Mouse (Mus musculus) kidney, adult 9 months (tissue): ENCODE measurements at regions not wholly inside any gene's neighbourhood (a gene's known extent, or its start where the extent isn't known, plus 50 kb on each side); places are given as distances from the start of the nearest gene placed in this dataset.

Experiments used
- DNase-seq: peaks from one replicate; pipeline ENCODE4 v3.0.0; 2022

GRCm38 (mm10) chr10:71485063-71485762 lies 137.7 kb downstream of the Ipmk start:
- no peak for DNase-seq

GRCm38 (mm10) chr10:71489791-71490190 lies 142.2 kb downstream of the Ipmk start:
- no peak for DNase-seq

DNA sequence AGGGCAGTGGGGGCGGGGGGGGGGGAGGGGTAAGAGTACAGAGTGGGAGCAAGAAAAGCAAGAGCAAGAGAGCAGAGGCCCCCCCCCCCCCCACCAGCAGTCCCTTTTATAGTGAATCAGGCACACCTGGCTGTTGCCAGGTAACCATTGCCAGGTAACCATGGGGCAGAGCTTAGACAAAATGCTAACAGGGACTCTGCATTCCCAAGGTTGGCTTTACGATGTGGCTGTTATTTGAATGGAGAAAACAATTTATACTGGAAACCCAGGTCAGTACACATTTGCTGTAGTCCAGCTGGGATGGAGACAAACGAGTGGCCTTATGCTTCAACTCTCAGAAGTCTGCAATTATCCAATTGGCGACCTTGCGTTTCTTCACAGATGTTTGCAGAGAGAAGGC lies 154.5 kb downstream of the Ipmk start:
- no peak for DNase-seq

- DNase-seq, result no peak
Observed at GRCm38 (mm10) chr10:71504219-71504618, 156.7 kb downstream of the Ipmk start.

GRCm38 (mm10) chr10:71525290-71525689 lies 177.7 kb downstream of the Ipmk start:
- DNase-seq, result no peak

DNA sequence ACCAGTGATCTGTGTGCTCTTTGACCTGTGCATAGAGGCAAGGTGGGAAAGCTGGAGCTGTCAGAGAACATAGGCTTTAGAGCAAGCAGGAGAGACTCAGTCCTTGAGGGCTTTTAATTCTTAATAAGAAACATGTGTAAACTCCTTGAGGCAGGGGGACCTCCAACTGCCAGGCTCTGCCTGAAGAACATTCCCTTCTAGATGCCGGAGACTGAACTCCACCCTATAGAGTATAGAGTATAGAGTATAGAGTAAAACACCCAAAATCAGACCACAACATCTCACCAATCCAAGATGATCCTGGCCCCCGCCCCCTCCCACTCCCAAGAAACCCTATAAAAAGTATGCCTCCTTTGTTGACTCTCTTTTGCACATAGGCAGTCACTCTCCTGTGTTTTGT lies 186.2 kb downstream of the Ipmk start:
- no peak for DNase-seq

GRCm38 (mm10) chr10:71545489-71545888 lies 197.9 kb downstream of the Ipmk start:
- DNase-seq, result no peak

DNA sequence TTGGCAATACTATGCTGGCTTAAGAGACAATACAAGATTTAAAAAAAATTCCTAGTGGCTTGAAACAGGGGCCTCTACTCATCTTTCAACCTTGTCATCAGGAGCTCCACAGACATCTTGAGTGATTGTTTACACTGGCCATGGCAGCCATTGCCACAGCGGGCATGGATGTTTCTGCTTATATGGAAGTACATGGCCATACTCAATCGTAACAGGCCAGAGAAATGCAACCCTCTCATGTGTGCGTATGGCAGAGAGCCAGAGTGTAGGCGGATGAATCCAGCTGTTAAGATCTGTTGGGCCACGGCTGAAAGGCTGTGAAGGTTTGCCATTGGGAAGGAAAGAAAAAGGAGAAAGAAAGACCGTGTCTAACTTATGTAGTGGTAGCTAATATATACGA lies 198.9 kb downstream of the Ipmk start:
- DNase-seq, result no peak

DNA sequence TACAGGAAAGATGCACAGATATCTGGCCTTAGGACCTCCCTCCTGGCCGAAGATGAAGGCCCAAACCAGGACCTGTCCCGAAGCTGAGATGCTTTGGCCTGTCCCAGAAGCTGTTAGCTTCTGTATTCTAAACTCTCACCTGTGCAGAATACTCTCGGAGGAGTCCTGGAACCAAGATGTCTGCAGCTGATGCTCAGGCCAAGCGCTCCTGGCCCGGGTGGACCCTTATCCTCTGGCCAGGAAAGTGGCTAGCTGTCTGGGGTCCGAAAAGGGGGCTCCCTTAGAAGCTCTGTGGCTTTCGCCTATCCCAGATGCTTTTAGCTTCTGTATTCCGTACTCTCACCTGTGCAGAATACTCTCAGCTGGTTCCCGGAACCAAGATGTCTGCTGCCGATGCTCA lies 236.2 kb downstream of the Ipmk start:
- DNase-seq, result no peak

GRCm38 (mm10) chr10:71598515-71598914 lies 251.0 kb downstream of the Ipmk start:
- no peak for DNase-seq

GRCm38 (mm10) chr10:71613736-71614135 lies 266.2 kb downstream of the Ipmk start:
- no peak for DNase-seq

DNA sequence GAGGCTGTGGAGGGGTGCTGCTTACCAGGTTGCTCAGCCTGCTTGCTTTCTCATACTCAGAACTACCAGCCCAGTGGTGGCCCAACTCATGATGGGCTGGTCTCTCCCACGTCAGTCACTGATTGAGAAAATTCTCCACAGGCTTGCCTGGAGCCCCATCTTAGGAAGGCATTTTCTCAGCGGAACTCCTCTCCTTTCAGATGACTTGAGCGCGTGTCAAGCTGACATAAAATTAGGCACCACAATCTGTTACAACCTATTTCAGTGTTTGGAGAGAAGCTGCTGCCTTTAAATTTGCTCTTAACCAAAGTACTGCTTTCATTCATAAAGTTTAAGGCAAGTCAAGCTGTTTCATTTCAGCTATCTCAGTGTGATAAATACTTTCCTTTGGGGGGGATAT lies 269.6 kb downstream of the Ipmk start:
- no peak for DNase-seq

- no peak for DNase-seq
Observed at GRCm38 (mm10) chr10:71646071-71646470, 298.5 kb downstream of the Ipmk start.

DNA sequence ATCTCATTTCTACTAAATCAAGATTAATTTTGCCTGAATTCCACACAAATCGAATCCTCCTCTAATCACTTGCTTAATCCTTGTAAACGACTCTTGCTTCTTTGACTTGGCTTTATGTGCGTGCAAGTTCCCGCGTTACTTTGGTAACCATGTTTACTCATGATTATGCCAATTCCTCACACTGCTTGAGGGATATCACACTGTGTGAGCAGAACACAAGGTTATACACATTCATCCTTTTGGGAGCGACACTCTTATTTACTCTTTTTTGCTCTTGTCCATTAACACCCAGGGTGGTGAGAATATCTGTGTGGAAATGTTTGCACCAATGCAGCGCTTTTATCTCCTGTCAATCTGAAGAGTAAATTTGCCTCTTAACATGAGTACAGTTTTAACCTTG lies 310.0 kb downstream of the Ipmk start:
- no peak for DNase-seq

GRCm38 (mm10) chr10:71663545-71663944 lies 316.0 kb downstream of the Ipmk start:
- DNase-seq, result no peak

GRCm38 (mm10) chr10:71667160-71667571 lies 319.6 kb downstream of the Ipmk start:
- DNase-seq, result no peak

- no peak for DNase-seq
Observed at GRCm38 (mm10) chr10:71679240-71679639, 331.7 kb downstream of the Ipmk start.

DNA sequence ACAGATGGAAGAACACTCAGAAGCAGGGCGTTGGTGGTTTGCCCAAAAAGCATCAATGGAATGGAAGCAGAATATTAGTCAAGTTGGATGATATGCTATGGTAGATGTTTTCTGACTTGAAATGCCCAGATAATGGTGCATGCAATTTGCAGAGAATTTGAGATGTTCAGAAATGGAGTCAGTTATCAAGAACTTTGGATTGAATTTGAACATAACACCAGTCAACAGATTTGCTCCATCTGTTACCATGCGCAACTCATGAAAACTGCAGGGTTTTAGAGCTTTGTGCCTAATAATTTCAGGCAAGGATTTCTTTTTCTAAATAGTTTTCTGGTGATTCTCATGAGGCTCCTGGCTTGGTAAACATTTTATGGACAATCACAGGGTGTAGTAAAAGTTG lies 365.9 kb downstream of the Ipmk start:
- DNase-seq, result no peak

GRCm38 (mm10) chr10:71727746-71728145 lies 380.2 kb downstream of the Ipmk start:
- DNase-seq, result no peak

GRCm38 (mm10) chr10:71733821-71734220 lies 386.3 kb downstream of the Ipmk start:
- no peak for DNase-seq

DNA sequence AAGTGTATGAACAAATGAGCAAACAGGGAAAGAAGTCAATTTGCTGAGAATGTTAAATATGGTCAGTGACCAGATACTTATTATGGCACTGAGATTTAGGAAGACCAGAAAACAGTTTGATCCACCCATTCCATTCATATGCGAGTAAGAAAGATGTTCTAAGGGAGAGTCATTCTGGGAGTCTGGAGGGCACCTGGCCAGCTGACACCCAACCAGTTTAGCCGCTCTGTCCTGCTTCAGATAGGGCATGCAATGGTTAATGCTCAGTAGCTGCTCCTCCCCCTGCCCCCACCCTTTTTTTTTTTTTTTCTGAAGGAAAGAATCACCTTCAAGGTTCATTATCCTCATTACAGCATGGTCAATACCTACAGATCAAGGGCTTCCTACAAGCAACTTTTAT lies 386.9 kb downstream of the Ipmk start:
- DNase-seq, result no peak

DNA sequence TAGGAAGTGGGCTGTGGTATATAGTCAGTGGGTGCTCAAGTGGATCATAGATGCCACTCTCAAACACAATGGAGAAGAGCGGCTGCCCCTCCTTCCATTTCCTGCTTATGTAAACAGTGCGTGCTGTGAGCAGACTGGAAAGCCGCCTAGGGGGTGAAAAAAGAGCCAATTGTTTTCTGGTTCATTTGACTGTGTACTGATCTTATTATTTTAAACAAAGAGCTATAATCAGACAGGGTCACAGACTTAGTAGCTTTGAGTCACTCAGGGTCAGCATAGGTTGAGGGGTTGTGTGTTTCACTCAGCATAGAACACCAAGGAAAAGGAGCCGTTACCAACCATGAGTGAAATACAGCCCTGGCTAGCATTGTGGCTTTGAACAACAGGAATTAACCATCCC lies 390.7 kb downstream of the Ipmk start:
- DNase-seq, result no peak

- no peak for DNase-seq
Observed at GRCm38 (mm10) chr10:71748557-71749493, 401.3 kb downstream of the Ipmk start.

DNA sequence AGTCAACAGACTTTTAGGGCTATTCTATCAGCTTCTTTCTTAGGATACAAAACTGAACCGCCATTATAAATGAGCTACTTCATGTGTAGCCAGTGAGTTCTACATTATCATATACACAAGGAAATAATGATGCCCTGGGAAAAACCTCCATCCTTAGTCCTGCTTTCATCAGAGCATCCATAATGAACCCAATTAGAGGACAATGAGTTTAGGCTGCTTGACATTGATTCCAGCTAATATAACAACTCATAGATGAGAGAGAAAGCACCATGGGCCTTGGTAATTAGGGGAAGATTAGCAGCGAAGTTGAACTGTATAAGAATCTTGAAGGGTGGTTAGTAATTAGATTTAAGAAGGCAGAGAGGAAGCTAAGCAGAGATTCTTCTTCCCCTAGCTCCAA lies 405.7 kb downstream of the Ipmk start:
- no peak for DNase-seq
